Mouse (Mus musculus): ENCODE results near the gene Daam2.

DNA sequence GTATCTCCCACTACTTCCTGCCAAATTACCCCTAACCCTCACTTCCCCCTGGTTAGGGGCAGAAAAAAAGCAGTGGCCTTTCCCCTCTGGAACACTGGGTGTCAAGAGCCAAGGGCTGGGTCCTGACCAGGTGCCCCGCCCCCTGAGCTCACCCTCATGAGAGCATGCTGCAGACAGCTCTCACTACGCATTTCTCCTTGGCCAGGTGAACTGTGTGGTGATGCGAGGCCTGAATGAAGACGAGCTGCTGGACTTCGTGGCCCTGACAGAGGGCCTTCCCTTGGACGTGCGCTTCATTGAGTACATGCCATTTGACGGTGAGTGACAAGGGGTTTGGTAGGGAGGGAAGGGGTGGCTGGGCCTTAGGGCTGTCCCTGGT is 114.9 kb downstream of the Daam2 start:
- TF ChIP-seq EP300 (IDR thresholded peaks at IDR 0.05) (no peak), CTCF (IDR thresholded peaks at IDR 0.05) (no peak)
